Mouse (Mus musculus) thymus, adult 2 months (tissue): ENCODE data around the gene Apoc2. TPM values are rescaled to one million over a fixed set of nuclear protein-coding genes. Genes with fewer than 3 reads are reported as not detected.

ENCODE experiments used
- DNase-seq: peaks from one replicate; pipeline ENCODE4 v3.0.0; 2021
- H3K27ac ChIP-seq: fragments of 200-500 bp; 2 replicates; pipeline ENCODE4 v1.5.1; 2012; ENCODE audit warnings: low read length, control low read depth; ENCODE audit not compliant: control insufficient read depth, insufficient read depth
- H3K27me3 ChIP-seq: fragments of 200-500 bp; 2 replicates; pipeline ENCODE4 v1.6.1; 2012; ENCODE audit warnings: mild to moderate bottlenecking, low read length, moderate library complexity, mixed read lengths; ENCODE audit not compliant: control insufficient read depth, insufficient read depth
- H3K36me3 ChIP-seq: fragments of 200-500 bp; 2 replicates; pipeline ENCODE4 v1.6.1; 2012; ENCODE audit warnings: mild to moderate bottlenecking, low read length, moderate library complexity; ENCODE audit not compliant: control insufficient read depth, insufficient read depth
- H3K4me1 ChIP-seq: fragments of 200-500 bp; replicated peaks from 2 replicates; pipeline ENCODE4 v1.6.1; 2012; ENCODE audit warnings: low read length; ENCODE audit not compliant: control insufficient read depth, insufficient read depth
- H3K4me3 ChIP-seq: fragments of 200-500 bp; 2 replicates; pipeline ENCODE4 v1.5.1; 2012; ENCODE audit warnings: mild to moderate bottlenecking, low read length, control low read depth, moderate library complexity; ENCODE audit not compliant: control insufficient read depth, insufficient read depth
- CTCF ChIP-seq: fragments of 200-500 bp; IDR thresholded peaks from 2 replicates; pipeline ENCODE4 v1.5.1; 2012; ENCODE audit warnings: mild to moderate bottlenecking, control low read depth, low read length, moderate library complexity, borderline replicate concordance; ENCODE audit not compliant: control insufficient read depth, poor library complexity, insufficient read depth; ENCODE audit errors: extremely low read depth
- POLR2A ChIP-seq: fragments of 200-500 bp; IDR thresholded peaks from 2 replicates; pipeline ENCODE4 v1.6.1; 2012; ENCODE audit warnings: mild to moderate bottlenecking, low read length, control low read depth, moderate library complexity; ENCODE audit not compliant: control insufficient read depth, poor library complexity, insufficient read depth; ENCODE audit errors: extremely low read depth
- WGBS: fragments of 180-500 bp; shearing (Covaris S2); methylation state at CpG from one replicate; pipeline ENCODE4 v1.1.7; 2018; 5-methylcytosine and 5-hydroxymethylcytosine counted together
- polyA plus RNA-seq: library from polyadenylated mRNA; depleted of rRNA; stranded (reverse); fragments of >200 nt; gene quantifications from 2 replicates; pipeline ENCODE4 v1.2.3, GENCODE M21; 2012; rRNA removed

Apoc2 gene
- polyA plus RNA-seq: 6.7 and 7.1 TPM in 2 replicates

DNA sequence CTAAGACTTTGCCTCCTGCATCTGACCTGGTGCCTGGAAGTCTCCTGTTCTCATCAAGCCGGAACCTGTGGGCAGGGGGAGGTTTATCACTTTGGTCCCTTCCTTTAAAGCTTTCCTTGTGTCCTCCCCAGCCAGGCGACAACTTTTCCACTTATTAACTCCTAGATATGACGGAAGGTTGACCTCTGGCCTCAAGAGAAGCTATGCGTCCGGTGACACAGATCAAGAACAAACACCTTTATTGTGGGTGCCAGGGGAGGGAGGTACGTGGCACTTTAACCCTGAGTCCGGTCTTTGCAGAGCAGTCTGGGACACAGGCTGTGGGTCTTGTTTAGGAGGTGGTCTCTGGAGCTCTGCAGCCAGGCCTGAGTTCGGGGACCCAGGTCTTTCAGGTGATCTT, at the start of gene Apoc2:
Apoc2 (minus strand) TSS at position 70 of the 400 bp plus-strand sequence.
- Histone ChIP-seq H3K27me3 (no peaks in the 10 kb centered on the region), H3K4me1 (no peaks in the 10 kb centered on the region), H3K27ac (no peak within 1 kb of the TSS), H3K4me3 (no peak within 1 kb of the TSS), H3K36me3 (no peaks in the 10 kb centered on the region)
- no peak for DNase-seq
- TF ChIP-seq POLR2A: no peak
- no peak for TF ChIP-seq CTCF
- 94% methylated on average over 8 of the region's 8 CpGs for WGBS

DNA sequence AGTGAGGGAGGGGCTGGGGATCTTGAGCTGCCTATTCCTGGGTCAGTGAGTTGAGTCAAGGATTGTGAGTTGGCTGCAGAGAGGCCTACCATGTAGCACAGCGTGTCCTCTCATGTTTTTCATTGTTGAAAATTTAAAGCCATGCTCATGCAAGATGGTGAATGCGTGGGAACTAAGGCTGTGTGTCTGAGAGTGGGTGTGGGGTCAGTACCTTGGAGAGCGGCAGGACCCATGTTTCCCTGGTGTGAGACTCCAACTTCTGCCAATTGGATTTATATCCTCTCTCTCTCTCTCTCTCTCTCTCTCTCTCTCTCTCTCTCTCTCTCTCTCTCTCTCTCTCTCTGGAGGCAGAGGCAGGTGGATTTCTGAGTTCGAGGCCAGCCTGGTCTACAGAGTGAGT, 48.8 kb upstream of the Apoc2 start:
- Histone ChIP-seq H3K27ac (no peak overlapping the region), H3K27me3 (no peaks in the 10 kb centered on the region), H3K4me3 (no peak overlapping the region), H3K4me1 (no peaks in the 10 kb centered on the region), H3K36me3 (no peaks in the 10 kb centered on the region)
- DNase-seq: no peak
- TF ChIP-seq CTCF: no peak
- no peak for TF ChIP-seq POLR2A
- 92% methylated on average over 4 of the region's 4 CpGs for WGBS

DNA sequence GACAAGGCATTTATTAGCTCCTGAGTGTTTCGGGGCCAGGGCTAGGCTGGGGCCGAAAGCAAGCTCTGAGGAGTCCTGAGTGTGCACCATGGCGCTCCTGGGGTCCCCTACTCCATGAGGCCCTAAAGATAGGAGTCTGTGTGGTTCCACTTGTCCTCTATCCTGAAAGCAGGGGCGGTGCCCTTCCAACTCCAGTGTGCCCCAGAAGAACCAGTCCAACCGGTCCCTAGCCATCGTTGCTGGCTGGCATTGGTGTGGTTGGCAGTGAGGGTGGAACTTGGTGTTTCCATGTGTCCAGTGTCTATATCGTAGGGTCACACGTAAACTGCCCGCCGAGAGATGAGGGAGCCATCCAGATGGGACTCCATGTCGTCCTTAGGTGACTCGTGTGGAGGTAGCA, 46.4 kb upstream of the Apoc2 start:
- 94% methylated on average over 12 of the region's 12 CpGs for WGBS
- H3K36me3 ChIP-seq: no peaks in the 10 kb centered on the region
- no peak overlapping the region for H3K27ac ChIP-seq
- TF ChIP-seq POLR2A: no peak
- TF ChIP-seq CTCF: no peak
- H3K4me3 ChIP-seq: no peak overlapping the region
- DNase-seq: no peak
- H3K4me1 ChIP-seq: no peaks in the 10 kb centered on the region
- H3K27me3 ChIP-seq: no peaks in the 10 kb centered on the region

DNA sequence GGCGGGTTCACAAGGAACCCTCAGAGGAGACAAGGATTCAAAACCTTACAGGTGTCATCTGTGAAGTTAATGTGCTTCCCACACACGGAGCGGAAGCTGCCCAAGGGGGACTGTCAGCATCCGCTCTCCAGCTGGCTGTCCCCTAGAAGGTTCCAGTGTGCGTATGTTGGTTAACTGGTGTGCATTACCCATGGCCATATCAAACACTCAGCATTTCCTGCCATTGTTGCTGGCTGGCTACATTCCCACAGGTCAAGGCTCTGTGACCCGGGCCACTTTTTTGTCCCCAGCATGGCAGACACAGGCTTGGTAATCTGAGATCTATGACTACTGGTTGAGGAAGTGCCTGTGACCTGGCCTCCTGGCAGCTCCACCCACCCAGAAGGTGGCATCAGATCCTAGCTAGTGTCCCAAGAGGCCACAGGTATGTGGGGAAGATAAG, 45.0 kb upstream of the Apoc2 start:
- 71% methylated on average over 6 of the region's 6 CpGs for WGBS
- H3K4me3 ChIP-seq: no peak overlapping the region
- H3K27me3 ChIP-seq: no peaks in the 10 kb centered on the region
- no peak overlapping the region for H3K27ac ChIP-seq
- H3K4me1 ChIP-seq: no peaks in the 10 kb centered on the region
- no peak for DNase-seq
- no peak for TF ChIP-seq POLR2A
- no peak for TF ChIP-seq CTCF
- H3K36me3 ChIP-seq: no peaks in the 10 kb centered on the region

DNA sequence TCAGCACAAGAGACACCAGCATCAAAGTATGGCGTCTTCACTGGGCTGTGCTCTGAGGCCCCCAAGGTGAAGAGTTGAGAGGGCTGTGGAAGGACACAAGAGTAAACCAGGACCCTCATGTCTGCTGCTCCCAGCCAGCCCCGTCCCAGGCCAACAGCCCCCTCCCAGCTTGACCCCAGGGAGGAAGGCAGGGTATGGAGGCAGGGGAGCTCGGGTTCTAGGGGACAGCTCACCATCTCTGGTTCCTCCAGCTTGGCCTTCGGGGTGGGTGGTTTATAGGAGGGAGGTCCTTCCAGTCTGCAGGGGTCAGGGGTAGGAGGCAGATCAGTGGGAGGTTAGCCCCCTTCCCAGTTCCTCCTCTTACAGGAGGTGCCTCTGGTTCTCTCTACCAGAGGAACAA, 41.5 kb upstream of the Apoc2 start:
- Histone ChIP-seq H3K36me3 (no peaks in the 10 kb centered on the region), H3K27ac (no peak overlapping the region), H3K27me3 (no peaks in the 10 kb centered on the region), H3K4me3 (no peak overlapping the region), H3K4me1 (peaks cover 4% of the 10 kb centered on the region)
- DNase-seq: no peak
- TF ChIP-seq POLR2A: no peak
- no peak for TF ChIP-seq CTCF
- WGBS: 90% methylated on average over 4 of the region's 4 CpGs

DNA sequence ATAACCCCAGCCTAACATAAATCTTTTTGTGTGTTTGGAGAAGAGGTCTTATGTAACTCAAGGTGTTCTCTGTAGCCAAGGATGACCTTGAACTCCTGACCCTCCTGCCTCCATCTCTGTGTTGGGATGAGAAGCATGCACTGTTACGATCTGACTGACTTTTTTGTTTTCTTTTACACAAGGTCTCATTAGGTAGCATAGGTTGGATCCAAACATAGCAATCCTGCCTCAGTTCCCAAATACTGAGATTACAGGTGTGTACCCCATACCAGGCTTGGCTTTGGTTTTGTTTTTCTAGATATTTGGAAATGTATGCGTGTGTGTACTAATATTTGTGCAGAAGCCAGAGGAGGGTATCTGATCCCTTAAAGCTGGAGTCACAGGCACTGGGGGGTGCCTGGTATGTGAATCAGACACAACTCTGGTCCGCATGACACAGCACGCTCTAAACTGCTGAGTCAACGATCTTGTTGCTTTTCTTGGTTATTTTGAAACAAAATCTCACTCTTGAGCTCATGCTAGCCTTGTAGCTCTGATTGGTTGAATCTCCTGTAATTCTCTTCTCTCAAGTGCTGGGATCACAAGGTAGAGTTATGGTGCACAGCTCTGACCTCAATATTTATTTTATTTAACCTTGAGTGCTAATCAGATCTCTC, 40.7 kb upstream of the Apoc2 start:
- no peak overlapping the region for H3K4me3 ChIP-seq
- WGBS: 94% methylated on average over 5 of the region's 5 CpGs
- H3K4me1 ChIP-seq: peaks cover 4% of the 10 kb centered on the region
- no peaks in the 10 kb centered on the region for H3K36me3 ChIP-seq
- TF ChIP-seq CTCF (no peak), POLR2A (no peak)
- no peak for DNase-seq
- H3K27me3 ChIP-seq: no peaks in the 10 kb centered on the region
- H3K27ac ChIP-seq: no peak overlapping the region

DNA sequence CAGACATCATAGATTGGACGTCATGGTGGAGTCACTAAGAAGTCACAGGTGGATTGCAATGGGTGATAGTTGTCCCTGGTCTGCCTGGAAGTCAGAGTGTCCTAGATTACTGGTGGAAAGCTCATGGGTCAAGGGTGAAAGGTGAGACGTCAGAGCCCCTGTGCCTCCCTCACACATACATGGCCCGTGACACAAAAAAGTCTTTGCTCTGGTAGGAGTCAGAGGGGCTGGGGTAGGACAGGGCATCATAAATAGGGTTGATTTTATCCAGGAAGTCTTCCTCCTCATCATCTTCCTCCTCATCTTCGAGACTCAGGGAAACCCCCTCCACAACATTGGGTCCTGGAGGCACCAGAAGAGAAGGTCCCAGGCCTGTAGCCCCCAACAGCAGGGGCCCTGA, 39.6 kb upstream of the Apoc2 start:
- Histone ChIP-seq H3K27me3 (no peaks in the 10 kb centered on the region), H3K4me3 (no peak overlapping the region), H3K27ac (no peak overlapping the region), H3K4me1 (peaks cover 4% of the 10 kb centered on the region), H3K36me3 (no peaks in the 10 kb centered on the region)
- WGBS: 79% methylated on average over 4 of the region's 4 CpGs
- no peak for DNase-seq
- no peak for TF ChIP-seq CTCF
- no peak for TF ChIP-seq POLR2A
